Mouse (Mus musculus): ENCODE measurements around the gene Tnks2. TPM values are rescaled to one million over a fixed set of nuclear protein-coding genes. Genes with fewer than 3 reads are reported as not detected.
A peak's percentile ranks its signal among the peaks of the same experiment; 100 is the strongest.

Tnks2 gene
- total RNA-seq, 2 experiments from 2014 or later: 130 to 156 TPM

DNA sequence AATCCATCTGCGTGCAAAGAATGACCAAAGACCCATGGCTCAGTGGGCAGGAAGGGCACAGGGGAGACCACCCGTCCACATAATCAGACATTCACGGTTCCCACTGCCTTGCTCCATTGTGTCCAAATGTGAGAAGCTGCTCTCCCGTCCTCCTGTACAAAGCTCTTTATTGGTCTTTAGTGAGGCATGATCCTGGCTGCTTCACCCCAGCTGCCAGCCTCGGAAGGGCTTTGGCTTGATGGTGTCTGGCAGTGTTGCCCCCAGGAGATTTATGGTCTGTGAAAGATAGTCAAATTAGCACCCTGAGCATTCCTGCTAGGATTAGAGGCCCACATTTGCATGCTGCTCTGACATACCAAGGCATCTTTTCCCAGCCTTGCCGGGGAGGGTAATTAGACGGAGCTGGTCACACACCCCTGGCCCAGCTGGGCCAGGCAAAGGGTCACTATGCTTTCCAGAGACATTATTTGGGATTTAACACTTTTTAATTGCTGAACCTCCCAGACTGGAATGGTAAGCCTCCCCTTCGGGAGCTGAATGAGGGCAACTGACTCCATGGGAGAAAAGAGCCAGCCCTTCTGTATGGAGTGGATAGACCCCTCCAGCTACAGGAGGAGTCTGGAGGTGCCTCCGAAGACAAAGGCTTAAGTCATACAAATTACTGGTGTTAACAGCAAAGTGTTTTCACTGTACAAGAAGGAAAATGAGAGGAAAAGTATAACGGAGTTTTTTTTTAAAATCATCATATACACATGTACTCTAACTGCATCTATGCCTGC is 62.9 kb downstream of the Tnks2 start:
- DNase-seq: no peak

DNA sequence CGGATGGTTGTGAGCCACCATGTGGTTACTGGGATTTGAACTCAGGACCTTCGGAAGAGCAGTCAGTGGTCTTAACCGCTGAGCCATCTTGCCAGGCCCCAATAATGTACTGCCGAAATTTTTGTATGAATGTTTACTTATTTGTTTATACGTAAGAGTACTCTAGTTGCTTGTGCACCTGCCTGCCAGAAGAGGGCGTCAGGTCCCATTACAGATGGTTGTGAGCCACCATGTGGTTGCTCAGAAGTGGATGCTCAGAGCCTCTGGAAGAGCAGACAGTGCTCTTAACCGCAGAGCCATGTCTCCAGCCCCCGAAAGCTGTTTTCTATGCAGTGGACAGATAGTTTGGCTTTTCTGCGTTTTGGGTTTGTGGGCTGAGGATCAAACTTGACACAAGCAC is 63.7 kb downstream of the Tnks2 start:
- DNase-seq: peak; percentile 29

DNA sequence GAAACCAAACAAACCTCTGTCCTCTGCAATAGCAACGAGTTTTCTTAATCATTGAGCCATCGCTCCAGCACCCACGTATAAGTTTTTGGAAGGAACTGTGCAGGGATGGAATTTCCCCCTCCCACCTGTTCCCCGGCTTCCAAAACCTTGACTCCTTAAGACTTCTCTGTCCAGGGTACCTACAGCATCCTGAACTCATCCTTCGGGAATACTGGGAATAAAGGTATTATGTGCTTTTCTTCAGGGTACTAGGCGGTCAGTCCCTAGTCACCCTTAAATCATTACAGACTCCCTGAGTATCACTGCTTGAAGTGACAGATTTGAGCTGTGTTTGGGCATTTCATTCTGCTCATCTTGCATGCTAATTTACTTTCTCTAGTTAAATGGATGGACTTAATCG is 69.3 kb downstream of the Tnks2 start:
- no peak for DNase-seq

DNA sequence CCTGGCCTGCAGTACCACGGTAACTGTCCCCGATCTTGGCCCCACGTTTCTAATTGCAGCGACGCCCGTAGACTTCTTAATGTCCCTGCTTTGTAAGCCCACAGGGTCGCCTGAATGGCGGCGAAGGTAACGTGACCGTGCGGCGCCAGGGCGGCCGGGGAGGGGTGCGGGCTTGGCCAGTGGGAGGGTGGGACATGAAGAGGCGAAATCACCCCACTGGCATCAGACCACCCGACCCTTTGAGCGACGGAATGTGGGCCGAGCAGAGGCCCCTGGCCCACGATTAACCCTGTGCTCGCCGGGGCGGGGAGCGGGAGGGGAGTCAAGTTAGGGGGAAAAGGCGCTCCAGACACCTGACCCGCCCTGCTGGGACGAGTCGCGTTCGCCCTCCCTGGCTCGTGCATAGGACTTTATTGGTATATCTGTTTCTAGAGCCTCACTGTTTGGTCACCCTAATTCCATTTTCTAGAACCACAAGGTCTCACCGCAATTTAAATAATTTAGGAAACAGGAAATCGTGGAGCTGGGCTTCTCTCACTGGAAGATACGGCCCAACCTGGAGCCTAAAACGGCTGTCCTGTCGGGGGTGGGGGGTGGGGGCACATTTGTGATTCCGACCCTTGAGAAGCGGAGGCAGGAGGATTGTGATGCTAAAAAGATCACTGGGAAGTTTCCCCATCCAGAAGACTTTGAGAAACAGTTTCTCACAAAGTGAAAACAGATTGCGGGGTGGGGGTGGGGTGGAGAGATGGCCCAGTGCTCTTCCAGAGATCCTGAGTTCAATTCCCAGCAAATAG is 70.4 kb downstream of the Tnks2 start:
- peak; percentile 22 for DNase-seq

DNA sequence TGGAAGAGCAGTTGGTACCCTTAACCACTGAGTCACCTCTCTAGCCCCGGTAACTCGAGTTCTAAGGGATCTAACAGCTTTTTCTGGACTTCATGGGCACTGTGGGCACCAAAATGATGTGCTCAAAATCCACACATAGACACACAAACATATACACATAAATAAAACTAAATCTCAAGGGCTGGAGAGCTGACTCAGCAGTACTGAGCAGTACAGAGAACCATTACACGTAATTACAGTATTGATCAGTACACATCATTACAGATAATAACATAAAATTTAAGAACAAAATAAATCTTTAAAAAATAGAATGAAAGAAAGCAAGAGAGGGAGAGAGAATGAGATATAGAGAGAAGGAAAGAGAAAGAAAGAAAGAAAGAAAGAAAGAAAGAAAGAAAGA is 75.1 kb downstream of the Tnks2 start:
- no peak for DNase-seq

DNA sequence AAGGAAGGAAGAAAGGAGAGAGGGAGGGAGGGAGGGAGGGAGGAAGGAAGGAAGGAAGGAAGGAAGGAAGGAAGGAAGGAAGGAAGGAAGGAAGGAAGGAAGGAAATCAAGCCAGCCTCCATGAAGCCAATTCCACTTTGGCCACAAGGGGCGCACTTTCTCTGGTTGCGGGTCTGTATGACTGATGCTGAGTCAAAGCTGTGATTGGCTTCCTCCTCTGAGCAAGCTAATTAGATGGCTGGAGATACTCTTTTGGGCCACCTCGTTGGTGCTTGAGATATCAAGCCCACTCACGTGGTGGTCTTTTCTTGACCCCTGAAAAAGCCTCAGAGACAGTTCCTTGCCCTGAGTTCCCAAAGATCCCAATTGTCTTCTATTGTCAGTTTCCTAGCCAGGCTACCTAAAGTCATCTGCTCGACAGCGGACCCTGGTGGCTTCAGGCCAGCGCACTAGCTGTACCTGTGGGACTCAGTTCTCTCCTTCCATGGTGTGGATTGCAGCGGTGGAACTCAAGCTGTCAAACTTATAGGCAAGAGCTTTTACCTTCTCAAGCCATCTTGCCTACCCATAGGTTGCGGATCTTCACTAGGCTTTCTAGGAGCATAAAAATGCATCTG is 75.8 kb downstream of the Tnks2 start:
- peak; percentile 76 for DNase-seq

DNA sequence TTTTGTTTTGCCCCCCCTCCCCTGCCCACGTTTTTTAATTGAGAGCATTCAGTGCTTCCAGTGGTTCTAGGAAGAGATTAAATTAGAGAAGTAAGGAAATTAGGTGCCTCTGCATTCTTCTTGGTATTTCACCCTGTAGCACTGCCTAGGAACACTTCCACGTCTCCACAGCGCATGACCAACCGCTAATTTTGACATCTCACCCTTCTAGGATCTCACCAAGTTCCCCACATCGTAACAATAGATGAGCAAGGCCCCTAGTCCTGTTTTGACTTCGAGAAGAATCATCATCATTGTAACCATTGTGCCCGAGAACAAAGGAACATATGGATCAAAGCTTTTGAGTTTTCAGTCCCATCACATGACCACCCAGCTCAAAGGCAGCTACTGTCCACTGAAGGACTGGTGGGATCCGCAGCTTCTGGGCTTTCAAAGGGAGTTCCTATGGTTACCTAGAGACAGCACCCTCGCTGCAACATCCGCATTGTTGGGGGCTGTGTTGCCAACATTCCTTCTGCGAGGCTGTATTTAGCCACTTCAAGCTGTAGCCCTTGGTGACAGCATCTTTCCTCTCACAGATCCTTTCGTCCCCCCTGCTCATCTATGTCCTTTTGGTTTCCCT is 76.5 kb downstream of the Tnks2 start:
- DNase-seq: no peak

DNA sequence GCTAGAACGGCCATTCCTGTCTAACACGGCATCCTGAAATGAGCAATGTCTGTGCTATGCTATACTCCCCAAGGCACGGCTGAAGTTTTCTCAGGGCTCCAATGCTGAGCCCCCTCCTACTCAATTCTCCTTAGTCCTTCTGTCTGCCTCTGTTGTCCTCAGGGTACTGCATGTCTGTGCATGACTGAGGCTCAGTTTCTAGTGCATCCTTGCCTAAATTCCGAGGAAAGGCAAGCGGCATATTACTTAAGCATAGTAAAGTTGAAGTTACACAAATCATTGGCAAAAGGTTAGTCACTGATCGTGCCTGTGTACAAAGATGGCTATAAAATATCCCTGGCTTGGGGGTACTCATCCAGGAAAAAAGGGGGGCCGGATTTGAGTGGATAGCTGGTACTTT is 79.0 kb downstream of the Tnks2 start:
- no peak for DNase-seq

DNA sequence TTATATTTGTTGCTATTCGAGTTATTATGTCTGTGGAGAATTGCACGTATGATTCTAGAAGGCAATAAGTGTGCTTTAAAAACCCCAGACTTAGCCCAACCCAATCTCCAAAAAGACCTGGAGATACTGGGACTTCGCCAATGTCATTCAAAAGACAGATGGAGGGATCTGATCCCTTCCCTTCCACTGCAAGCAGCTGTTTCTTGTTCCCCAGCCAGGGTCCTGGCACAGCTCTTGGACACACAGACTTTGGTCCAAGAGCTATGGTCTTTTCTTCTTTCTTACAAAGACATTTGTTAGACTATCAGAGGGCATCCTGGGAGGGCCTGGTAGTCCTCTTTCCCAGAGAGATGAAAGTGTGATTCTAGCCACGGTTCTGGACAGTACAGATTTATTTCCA is 82.2 kb downstream of the Tnks2 start:
- DNase-seq: no peak

DNA sequence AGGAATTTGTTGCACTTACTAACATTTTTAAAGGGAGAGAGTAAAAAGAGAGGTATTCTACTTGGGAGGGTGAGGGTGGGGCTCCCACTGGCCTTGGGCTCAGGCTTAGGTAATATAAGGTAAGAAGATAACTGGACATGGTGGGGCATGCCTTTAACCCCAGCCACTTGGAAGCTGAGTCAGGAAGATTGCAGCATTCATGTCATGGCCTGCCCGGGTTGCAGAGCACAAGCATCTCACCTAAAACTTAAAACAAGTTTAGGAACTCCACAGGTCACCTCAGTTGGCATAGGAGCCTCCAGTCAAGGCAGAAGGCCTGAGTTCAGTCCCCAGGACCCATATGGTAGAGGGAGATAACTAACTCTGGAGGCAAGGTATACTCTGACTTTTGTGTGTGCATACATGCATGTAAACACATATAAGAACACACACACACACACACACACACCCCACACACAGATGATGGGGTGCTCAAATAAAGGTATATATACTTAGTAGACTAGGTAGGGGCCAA is 82.9 kb downstream of the Tnks2 start:
- no peak for DNase-seq

DNA sequence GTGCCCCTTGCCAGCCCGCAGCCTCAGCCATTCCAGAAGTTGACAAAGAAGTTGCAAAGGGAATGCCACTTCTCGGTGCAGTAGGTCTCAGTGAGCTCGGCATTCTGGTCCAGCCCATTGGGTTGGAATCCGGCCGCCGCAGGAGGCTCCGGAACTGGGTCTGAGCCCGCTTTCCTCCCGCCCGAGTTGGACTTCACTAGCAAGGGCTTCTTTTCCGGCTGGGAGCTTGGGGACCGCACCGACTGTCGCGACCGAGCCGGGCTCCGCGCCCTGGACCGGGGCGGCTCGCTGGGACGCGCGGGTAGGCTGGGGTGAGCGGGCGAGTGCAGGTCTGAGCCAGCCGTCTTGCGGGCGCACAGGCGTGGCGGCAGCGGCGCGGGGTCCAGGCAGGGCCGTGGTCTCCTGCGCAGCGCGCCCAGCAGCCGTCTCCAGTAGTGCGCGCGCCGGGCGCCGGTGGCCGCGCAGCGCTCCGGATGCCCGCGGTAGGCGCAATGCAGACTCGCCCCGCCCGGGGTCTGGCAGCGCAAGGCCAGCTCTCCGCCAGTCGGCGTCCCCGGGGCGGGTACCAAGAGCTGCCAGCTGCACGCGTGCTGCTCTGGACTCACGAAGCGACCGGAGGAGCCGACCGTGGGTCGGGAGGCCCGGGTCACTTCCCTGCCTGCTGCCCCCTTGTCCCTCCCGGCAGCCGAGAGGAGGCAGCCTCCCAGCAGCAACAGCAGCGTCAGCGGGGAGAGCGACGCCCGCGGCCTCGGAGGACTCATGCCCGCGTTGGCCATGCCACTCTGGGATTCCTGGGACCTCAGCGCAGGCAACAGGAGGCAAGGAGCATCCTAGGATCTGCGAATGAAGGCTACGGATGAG is 84.6 kb downstream of the Tnks2 start:
- peak; percentile 80 for DNase-seq

DNA sequence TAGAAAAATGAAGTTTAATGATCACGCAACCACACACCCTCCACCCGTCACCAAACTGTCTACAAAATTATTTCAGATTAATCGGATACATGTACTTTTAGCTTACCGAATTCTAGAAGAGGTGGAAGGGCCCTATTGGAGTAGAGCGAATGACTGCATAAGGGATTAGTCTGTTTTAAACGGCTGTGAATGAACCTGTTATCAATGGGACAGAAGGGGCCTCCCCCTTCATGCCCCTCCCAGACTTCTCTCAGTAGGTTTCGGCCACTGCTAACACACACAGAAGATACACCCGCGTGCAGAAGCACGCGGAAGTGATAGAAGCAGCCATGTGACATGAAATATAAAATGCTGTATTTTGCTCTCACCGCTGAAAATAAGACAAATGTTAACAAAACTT is 85.4 kb downstream of the Tnks2 start, which contains the start of gene Fgfbp3:
Fgfbp3 (minus strand) TSS at position 150 of the 400 bp plus-strand sequence.
- no peak for DNase-seq

DNA sequence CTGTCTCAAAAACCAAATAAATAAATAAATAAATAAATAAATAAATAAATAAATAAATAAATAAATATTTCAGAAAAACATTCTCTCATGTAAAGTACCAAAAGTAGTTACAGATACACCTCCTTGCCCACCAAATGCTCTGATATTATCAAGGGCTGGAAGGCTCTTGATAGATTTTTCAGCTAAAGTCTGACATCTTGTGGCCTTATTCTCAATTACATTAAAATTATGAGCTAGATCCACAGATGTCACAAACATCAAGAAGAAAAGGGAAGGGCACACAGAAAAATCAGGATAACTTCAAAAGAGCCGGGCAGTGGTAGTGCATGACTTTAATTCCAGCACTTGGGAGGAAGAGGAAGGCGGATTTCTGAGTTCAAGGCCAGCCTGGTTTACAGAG is 88.0 kb downstream of the Tnks2 start:
- DNase-seq: no peak

DNA sequence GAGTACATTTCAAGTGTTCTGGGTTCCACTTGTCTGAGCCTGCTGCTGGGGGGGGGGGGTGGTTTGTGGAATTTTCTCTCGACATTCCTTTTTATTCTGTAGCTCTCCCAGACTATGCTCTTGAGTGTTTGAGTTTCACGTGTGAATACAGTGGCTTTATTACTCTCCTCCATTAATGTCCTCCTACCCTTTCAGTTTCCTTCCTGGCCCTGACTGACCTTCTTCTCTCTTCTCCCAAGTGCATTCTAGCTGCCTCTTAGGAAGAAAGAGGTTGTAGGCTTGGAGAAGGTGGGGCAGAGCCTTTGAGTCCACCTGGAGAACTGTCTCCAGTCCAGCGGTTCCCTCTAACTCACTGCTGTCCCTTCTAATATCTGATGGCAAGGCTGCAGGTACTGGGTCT is 88.9 kb downstream of the Tnks2 start:
- DNase-seq: no peak

DNA sequence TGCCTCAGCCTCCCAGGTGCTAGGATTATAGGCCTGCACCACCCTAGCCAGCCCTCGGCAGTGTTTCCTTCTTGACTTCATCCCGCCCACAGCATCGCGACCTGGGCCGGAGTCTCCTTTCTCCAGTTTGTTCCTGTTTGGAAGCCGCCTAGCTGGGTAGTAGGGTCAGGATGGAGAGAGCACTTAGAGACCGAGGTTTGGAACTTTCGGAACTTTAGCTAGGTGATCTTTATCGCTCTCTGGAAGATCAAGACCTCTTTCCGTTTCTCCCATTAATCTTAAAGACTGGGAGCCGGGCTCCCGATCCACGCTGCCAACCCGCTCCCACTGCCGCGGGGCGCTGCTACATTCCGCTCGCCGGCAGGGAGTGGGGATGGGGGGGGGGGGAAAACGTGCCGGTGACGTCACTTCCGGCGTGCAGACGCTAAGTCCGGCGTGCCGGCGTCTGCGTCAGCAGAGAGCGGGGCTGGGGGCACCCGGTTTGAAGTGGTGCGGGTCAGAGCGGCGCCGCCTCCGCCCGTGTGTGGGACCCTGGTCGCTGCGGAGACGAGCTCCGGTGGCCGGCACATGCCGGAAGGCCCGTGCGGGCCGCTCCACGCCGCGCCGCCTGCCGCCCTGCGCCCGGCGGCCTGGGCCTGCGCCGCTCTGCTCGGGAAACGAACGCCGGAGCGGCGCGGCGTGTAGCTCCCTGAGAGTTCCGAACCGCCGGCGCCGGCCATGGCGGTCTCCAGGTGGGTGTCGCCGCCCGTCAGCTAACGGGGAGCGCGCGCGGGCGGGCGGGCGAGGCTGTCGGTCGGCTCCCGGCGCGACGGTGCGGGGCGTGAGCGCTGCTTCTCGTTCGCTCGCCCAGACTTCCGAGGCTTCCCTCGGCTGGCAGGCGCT is 91.9 kb downstream of the Tnks2 start, which contains the start of gene Btaf1:
Btaf1 (plus strand) TSS at position 409 of the 882 bp plus-strand sequence.
- peak; percentile 86 for DNase-seq

DNA sequence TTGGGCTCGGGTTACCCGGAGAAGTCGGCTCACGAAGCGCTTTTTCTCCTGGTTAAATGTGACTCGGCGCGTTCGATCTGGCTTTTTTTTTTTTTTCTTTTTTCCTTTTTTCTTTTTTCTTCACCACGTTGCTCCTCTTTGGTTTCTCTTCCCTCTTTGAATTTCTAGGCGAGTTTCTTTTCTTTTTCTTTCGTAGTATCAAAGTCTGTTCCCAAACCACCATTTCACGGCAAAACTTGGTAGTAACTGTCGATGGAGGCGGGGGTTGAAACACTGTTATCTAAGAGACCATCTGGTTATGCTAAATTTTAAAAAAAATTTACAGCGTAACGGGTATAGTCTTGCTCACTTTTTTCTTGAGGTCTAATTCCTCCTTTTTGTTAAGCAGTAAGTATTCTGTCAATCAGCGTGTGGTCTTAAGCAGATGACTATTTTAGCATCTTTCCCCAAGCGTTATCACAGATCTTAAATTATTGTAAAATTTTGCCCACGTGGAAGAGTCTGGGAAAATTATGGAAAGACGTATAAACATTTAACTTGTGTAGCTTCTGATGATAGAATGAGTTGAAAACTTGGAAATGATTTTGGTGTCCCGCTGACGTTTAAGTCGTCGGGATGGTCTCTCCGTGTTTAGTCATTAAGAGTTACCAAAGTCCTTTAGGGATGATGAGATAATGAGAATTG is 92.7 kb downstream of the Tnks2 start:
- no peak for DNase-seq

DNA sequence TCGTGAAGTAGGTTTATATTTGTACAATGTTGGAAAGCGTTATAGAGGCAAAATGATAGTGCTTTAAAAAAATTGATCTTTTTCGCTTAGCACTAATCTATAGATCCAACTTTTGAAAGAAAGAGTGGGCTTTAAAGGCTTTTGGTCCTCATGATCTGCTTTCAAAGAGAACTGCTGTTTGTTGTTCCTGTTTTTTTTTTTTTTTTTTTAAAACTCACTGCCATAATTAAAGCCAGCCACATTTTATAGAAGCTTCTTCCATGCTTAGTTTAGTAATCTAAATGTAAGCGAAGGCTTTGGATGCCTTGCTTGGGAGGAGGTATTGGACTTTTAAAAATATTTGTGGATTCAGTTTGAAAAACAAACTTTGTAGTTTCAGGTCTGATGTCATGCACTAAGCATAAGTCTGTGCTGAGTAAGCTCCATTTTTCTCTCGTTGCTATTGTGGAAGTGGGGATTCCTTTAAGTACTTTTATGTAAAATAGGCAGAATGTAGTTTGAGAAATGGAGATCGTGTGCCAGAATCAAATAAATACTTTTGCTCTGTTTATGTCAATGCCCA is 93.8 kb downstream of the Tnks2 start:
- DNase-seq: no peak

DNA sequence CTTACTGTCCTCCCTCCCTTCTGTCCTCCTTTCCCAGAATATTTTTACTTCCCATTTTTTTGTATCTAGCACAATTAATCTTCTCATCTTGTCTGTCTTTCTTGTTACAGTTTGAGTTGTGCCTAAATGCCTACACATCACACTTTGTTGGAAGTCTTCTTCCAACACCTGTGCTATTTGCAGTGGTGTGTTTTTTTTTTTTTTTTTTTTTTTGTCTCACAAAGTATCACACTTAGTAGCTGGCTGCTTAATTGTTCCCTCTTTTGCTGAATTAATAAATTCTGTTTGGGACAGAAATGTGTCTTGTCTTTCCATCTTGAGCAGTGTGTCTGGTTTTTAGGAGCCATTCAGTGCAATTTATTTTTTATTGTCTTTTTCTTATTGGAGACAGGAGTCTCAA is 95.8 kb downstream of the Tnks2 start:
- DNase-seq: no peak

DNA sequence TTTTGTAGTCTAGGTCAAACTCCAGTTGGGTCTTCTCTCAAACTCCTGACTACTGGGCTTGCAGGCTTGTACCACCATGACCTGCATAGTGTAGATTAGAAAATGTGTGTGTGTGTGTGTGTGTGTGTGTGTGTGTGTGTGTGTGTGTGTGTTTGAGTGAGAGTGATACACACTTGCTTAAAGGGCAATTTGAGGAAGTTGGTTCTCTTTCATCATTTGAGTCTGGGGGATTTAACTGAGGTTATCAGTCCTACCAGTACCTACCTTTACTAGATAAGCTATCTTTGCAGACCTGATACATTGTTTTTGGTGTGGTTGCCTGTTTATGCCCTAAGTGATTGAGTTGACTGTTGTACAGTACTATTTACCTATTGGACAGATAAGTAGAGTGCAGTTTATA is 98.1 kb downstream of the Tnks2 start:
- no peak for DNase-seq

Data from gastrocnemius, postnatal 10 days (tissue).